Mouse (Mus musculus) liver, embryonic 12.5 days (tissue): Measurements from ENCODE around the gene Dock1. TPM values are rescaled to one million over a fixed set of nuclear protein-coding genes. Genes with fewer than 3 reads are reported as not detected.

Experiments used
- ATAC-seq: fragments of 200-750 bp; cut with Nextera tagmentation; 2 replicates; pipeline ENCODE4 v1.8.0; 2017; ENCODE audit warnings: moderate number of reproducible peaks, mild to moderate bottlenecking, moderate library complexity
- H3K27ac ChIP-seq: fragments of 300-500 bp; sonication (generic); 2 replicates; pipeline ENCODE4 v1.5.1; 2016; ENCODE audit warnings: mild to moderate bottlenecking
- H3K27me3 ChIP-seq: fragments of 300-500 bp; sonication (generic); replicated peaks from 2 replicates; pipeline ENCODE4 v1.6.1; 2016; ENCODE audit warnings: mild to moderate bottlenecking, moderate library complexity
- H3K36me3 ChIP-seq: fragments of 300-500 bp; sonication (generic); 2 replicates; pipeline ENCODE4 v1.6.1; 2016; ENCODE audit warnings: mild to moderate bottlenecking, moderate library complexity
- H3K4me1 ChIP-seq: fragments of 300-500 bp; sonication (generic); 2 replicates; pipeline ENCODE4 v1.6.1; 2016
- H3K4me2 ChIP-seq: fragments of 300-500 bp; sonication (generic); 2 replicates; pipeline ENCODE4 v1.6.1; 2016; ENCODE audit warnings: mild to moderate bottlenecking, moderate library complexity
- H3K4me3 ChIP-seq: fragments of 300-500 bp; sonication (generic); 2 replicates; pipeline ENCODE4 v1.5.1; 2016; ENCODE audit warnings: mild to moderate bottlenecking, moderate library complexity
- H3K9ac ChIP-seq: fragments of 300-500 bp; sonication (generic); 2 replicates; pipeline ENCODE4 v1.6.1; 2016; ENCODE audit warnings: mild to moderate bottlenecking, moderate library complexity
- H3K9me3 ChIP-seq: fragments of 300-500 bp; sonication (generic); replicated peaks from 2 replicates; pipeline ENCODE4 v1.6.1; 2016; ENCODE audit warnings: mild to moderate bottlenecking, moderate library complexity
- WGBS: fragments of 180-500 bp; shearing (Covaris S2); methylation state at CpG from one replicate; pipeline ENCODE4 v1.1.7; 2016; ENCODE audit not compliant: insufficient replicate concordance; 5-methylcytosine and 5-hydroxymethylcytosine counted together
- polyA plus RNA-seq: library from polyadenylated mRNA; unstranded; fragments of >200 nt; fragmentation: Nextera tagmentation; extraction: Ambion mirVana; gene quantifications from 2 replicates; pipeline ENCODE4 v1.2.1, GENCODE M21; 2016

Gene Dock1
- polyA plus RNA-seq, 1 experiment from 2014 or later, result 6.4 TPM

DNA sequence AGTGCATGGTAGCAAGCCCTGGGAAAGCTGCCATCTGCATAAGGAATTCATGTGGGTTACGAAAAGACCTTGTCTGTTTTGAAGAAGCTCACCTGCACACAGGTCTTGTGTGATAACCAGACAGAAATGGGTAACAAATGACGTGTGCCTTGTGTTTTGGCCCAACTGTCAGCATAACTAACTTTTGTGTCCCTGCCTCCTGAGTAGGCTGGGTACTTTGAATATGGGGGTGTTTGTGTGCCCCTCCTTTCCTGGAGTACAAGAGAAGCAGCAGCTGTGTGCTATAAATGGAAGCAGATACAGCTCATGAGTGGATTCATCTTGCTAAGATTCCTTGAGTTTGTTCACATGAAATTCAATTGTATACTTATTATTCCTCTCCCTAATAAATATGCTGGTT is 480.5 kb downstream of the Dock1 start:
- ATAC-seq, result no peak

DNA sequence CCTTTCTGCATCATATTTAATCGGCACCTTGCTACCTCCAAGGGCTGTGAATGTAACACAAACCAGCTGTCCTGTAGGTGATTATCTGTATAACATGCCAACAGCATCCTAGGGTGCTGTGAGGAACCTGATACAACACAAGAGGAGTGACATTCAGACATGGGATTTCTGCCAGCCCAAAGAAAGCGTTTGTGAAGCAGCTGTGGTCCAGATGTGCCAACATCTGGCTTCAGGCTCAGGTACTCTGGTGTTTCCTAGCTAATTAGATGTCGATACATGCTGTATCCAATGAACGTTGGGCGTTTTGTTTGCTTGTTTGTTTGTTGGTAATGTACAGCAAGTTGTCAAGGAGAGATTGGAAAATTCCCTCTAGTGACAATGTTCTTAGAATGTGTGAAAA is 487.1 kb downstream of the Dock1 start:
- Histone ChIP-seq H3K36me3 (no peaks in the 10 kb centered on the region), H3K9me3 (no peaks in the 10 kb centered on the region), H3K4me1 (no peaks in the 10 kb centered on the region), H3K27ac (no peak overlapping the region), H3K27me3 (no peaks in the 10 kb centered on the region), H3K4me3 (no peak overlapping the region), H3K4me2 (no peak overlapping the region), H3K9ac (no peak overlapping the region)
- ATAC-seq, result no peak
- 66% methylated on average over 5 of the region's 5 CpGs for whole genome bisulfite sequencing

More for the DNA sequence above, 480.5 kb downstream of the Dock1 start:
- H3K27ac ChIP-seq, result no peak overlapping the region
- H3K27me3 ChIP-seq, result no peaks in the 10 kb centered on the region
- no peak overlapping the region for H3K9ac ChIP-seq
- WGBS, result 73% methylated on average over 2 of the region's 2 CpGs
- H3K36me3 ChIP-seq, result peaks cover 12% of the 10 kb centered on the region
- H3K9me3 ChIP-seq, result no peaks in the 10 kb centered on the region
- H3K4me2 ChIP-seq, result no peak overlapping the region
- no peak overlapping the region for H3K4me3 ChIP-seq
- no peaks in the 10 kb centered on the region for H3K4me1 ChIP-seq

DNA sequence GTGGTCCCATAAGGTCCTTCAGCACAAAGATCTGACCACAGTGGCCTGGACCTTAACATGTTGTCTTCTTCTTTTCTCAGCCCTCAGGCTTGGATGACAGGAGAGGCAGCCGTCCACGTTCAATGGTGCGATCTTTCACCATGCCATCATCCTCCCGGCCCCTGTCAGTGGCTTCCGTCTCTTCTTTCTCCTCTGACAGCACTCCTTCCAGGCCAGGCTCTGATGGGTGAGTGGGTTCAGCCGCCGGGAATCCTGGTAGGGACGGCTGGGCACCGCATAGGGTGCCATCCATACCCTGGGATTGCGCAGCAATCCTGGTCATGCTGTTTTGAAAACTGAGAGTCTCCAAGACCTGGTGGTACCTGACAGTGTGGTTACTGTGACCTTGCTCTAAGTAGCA is 487.9 kb downstream of the Dock1 start:
- Histone ChIP-seq H3K4me3 (no peak overlapping the region), H3K27ac (no peak overlapping the region), H3K4me2 (no peak overlapping the region), H3K9me3 (no peaks in the 10 kb centered on the region), H3K4me1 (no peaks in the 10 kb centered on the region), H3K27me3 (no peaks in the 10 kb centered on the region), H3K9ac (no peak overlapping the region), H3K36me3 (no peaks in the 10 kb centered on the region)
- WGBS, result 85% methylated on average over 10 of the region's 10 CpGs
- no peak for ATAC-seq

DNA sequence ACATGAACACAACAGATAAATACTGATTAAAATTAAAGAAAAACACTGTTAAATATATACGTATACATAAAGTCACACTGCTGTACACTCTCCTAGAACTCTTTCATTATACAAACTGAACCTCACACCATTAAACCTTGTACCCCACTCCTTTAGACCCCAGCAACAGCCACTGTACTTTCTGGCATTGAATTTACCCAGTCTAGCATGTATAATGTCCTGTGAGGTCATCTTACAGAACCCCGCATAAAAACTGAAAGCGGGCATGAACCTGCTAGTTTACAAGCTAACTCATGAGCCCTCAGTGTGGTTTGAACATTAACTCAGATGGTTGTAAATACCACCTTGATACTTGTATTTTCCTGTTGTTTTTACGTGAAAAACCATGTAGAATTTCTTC is 489.2 kb downstream of the Dock1 start:
- Histone ChIP-seq H3K27me3 (no peaks in the 10 kb centered on the region), H3K4me1 (no peaks in the 10 kb centered on the region), H3K36me3 (no peaks in the 10 kb centered on the region), H3K9me3 (no peaks in the 10 kb centered on the region), H3K4me2 (no peak overlapping the region), H3K27ac (no peak overlapping the region), H3K4me3 (no peak overlapping the region), H3K9ac (no peak overlapping the region)
- WGBS, result 83% methylated on average over 4 of the region's 4 CpGs
- ATAC-seq, result no peak

DNA sequence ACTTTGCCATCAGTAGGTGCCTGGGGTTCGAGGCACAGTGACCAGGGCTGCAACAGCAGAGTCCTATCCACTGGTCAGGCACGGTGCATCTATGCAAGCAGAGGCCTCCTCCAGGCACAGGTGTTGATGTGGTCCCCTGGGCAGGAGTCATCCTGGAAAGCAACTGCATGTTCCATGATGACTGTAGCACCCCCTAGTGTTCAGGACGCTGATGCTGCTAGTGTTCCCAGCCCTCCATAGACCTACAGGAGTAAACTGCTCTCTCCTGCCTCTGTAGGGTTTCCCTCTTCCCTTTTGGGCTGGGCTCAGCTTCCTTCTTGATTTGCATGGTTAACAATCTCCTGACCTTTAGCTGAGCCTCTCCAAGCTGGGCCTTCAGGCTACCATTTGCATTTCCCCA is 494.7 kb downstream of the Dock1 start:
- ATAC-seq, result no peak
- no peaks in the 10 kb centered on the region for H3K36me3 ChIP-seq

DNA sequence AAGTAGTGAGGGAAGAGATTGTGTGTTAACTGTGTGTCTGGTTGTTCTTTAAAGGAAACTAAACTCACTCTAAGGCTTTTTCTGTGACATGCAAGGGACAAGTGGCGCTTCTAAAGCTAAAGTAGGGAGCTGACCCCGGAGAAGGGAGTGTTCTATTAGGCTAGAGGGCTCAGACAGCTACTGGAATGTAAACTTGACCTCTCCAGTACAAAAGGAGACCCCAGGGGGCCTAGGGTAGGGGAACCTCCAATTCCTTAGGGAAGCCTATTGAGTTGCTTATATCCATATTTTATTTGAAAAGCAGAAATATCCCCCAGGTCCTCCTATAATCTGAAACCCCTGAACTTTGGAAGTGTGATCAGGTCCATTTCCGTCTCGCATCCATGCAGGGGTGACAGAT is 499.5 kb downstream of the Dock1 start:
- 73% methylated on average over 4 of the region's 4 CpGs for WGBS
- H3K4me2 ChIP-seq, result no peak overlapping the region
- ATAC-seq, result no peak
- H3K4me1 ChIP-seq, result no peaks in the 10 kb centered on the region
- no peak overlapping the region for H3K9ac ChIP-seq
- H3K4me3 ChIP-seq, result no peak overlapping the region
- no peak overlapping the region for H3K27ac ChIP-seq
- no peaks in the 10 kb centered on the region for H3K9me3 ChIP-seq
- no peaks in the 10 kb centered on the region for H3K27me3 ChIP-seq
- no peaks in the 10 kb centered on the region for H3K36me3 ChIP-seq

More for the DNA sequence above, 494.7 kb downstream of the Dock1 start:
- no peak overlapping the region for H3K27ac ChIP-seq
- no peaks in the 10 kb centered on the region for H3K4me1 ChIP-seq
- H3K27me3 ChIP-seq, result no peaks in the 10 kb centered on the region
- 32% methylated on average over 3 of the region's 3 CpGs for WGBS
- H3K4me2 ChIP-seq, result no peak overlapping the region
- H3K9me3 ChIP-seq, result no peaks in the 10 kb centered on the region
- no peak overlapping the region for H3K4me3 ChIP-seq
- H3K9ac ChIP-seq, result no peak overlapping the region

DNA sequence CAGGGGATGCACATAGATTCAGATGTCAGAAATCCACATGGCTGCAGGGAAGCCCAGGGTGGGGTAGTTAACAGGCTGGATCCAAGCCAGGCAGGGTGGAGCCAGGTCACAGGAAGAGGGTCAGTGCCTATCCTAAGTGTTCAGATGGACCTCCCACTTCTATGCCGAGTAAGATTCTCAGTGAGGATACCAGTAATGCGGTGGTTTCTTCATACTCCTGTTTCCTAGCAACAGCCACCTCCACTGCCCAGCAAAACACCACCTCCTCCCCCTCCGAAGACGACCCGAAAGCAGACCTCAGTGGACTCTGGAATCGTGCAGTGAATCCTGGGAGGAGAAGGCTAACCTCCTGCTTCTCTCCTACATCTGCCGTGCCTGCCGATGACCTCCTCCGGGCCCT is 501.8 kb downstream of the Dock1 start:
- Histone ChIP-seq H3K9me3 (no peaks in the 10 kb centered on the region), H3K9ac (no peak overlapping the region), H3K27me3 (no peaks in the 10 kb centered on the region), H3K36me3 (no peaks in the 10 kb centered on the region), H3K4me3 (no peak overlapping the region), H3K4me1 (no peaks in the 10 kb centered on the region), H3K4me2 (no peak overlapping the region), H3K27ac (no peak overlapping the region)
- ATAC-seq, result no peak
- WGBS, result 74% methylated on average over 9 of the region's 9 CpGs

DNA sequence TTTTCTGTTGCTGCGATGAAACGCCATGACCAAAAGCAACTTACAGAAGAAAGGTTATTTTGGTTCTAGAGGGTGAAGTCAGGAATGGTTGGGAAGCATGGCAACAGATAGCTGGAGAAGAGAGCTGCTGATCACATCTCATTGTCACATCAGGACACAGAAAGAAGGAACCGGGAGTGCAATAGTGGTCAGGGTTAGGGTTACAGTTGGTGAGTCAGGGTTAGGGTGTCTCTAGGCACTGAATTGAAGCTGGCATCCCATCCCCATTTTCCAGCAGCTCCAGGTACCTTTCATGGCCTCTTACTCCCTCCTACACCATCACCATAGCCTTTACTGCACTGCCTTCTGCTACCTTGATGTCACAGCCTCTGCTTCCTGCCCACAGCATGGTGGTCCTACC is 523.7 kb downstream of the Dock1 start:
- Histone ChIP-seq H3K4me1 (no peaks in the 10 kb centered on the region), H3K27ac (no peak overlapping the region), H3K9ac (no peak overlapping the region), H3K9me3 (no peaks in the 10 kb centered on the region), H3K4me2 (no peak overlapping the region), H3K4me3 (no peak overlapping the region), H3K36me3 (no peaks in the 10 kb centered on the region), H3K27me3 (no peaks in the 10 kb centered on the region)
- 74% methylated on average over 3 of the region's 3 CpGs for WGBS
- ATAC-seq, result no peak

DNA sequence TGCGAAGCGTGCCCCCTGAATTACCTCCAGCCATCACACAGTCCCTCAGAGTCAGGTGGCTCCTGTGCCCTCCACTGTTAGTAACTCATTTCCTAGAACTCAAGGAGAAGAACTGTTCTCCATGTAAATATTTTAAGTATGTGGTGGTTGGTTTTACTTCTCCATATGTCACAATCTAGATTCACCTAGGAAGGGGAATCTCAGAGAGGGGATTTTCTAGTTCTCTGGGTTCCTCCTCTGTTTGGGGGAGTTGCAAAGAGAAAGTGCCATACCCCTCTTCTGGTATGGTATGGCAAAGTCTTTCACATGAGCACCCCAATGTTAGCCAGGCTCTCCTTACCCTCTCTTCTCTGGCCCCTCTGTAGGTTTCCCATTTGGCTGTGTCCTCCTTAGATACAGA is 525.2 kb downstream of the Dock1 start:
- H3K27me3 ChIP-seq, result no peaks in the 10 kb centered on the region
- no peak overlapping the region for H3K4me3 ChIP-seq
- no peak for ATAC-seq
- H3K4me2 ChIP-seq, result no peak overlapping the region
- no peaks in the 10 kb centered on the region for H3K36me3 ChIP-seq
- H3K27ac ChIP-seq, result no peak overlapping the region
- no peaks in the 10 kb centered on the region for H3K4me1 ChIP-seq
- WGBS, result 63% methylated on average over 2 of the region's 2 CpGs
- no peak overlapping the region for H3K9ac ChIP-seq
- no peaks in the 10 kb centered on the region for H3K9me3 ChIP-seq

DNA sequence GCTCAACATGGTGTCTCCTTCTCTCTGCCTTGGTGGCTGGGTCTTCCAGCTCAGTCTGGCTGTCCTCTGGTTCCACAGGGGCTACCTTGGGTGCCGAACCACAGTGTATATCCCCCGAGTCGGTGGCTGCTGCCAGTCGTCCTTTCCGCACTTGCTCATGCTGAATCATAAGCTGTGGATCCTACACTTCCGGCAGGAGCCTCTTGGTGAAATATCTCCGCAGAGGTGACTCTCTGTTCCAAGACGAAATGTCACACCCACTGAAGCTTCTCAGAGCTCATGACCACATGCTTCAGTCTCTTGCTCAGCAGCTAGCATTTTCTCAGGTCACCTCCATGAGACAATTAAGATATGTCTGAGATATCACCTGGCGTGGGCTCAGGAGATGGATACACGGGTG is 526.4 kb downstream of the Dock1 start:
- H3K4me2 ChIP-seq, result no peak overlapping the region
- H3K27me3 ChIP-seq, result no peaks in the 10 kb centered on the region
- no peak overlapping the region for H3K4me3 ChIP-seq
- 62% methylated on average over 10 of the region's 10 CpGs for WGBS
- no peak for ATAC-seq
- H3K36me3 ChIP-seq, result no peaks in the 10 kb centered on the region
- no peak overlapping the region for H3K9ac ChIP-seq
- no peak overlapping the region for H3K27ac ChIP-seq
- no peaks in the 10 kb centered on the region for H3K9me3 ChIP-seq
- H3K4me1 ChIP-seq, result no peaks in the 10 kb centered on the region

DNA sequence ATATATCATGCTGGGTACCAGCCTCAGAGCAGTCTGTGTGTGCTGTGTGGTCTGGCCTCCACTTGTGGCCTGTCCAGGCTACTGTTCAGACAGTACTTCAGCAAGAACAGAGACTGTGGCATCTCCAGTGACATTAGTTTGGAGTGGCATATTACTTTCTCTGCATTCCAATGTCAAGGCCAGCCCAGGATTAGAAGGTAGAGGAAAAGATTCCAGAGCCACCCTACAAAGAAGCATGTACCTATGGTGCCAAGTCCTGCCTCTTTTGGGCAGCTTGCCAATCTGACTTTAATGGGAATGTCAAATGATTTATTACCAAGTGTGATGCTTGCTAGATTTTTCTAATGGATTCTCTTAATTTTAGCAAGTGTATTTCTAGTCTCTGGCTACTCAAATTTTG is 533.5 kb downstream of the Dock1 start:
- Histone ChIP-seq H3K9ac (no peak overlapping the region), H3K36me3 (no peaks in the 10 kb centered on the region), H3K4me2 (no peak overlapping the region), H3K27me3 (no peaks in the 10 kb centered on the region), H3K27ac (no peak overlapping the region), H3K4me1 (no peaks in the 10 kb centered on the region), H3K9me3 (no peaks in the 10 kb centered on the region), H3K4me3 (no peak overlapping the region)
- ATAC-seq, result no peak

DNA sequence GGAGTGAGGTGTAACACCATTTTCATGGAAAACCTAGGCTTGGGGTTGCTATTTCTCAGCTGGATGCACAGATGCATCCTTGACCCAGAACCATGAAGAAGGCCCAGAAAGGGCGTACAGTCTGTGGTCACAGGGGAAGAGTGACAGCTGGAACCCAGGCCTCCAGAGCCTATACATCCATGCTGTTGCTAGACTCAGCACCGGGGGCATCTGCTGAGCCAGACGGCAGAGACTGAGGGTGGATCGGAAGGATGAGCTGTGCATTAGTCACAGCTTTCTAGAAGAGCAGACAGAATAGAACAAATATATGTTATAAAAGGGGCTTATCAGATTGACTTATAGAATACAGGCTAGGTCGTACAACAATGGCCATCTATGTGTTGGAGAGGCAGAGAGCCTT is 534.7 kb downstream of the Dock1 start:
- H3K36me3 ChIP-seq, result no peaks in the 10 kb centered on the region
- no peak overlapping the region for H3K4me3 ChIP-seq
- H3K9me3 ChIP-seq, result no peaks in the 10 kb centered on the region
- H3K4me1 ChIP-seq, result no peaks in the 10 kb centered on the region
- 73% methylated on average over 5 of the region's 5 CpGs for WGBS
- no peak for ATAC-seq
- no peak overlapping the region for H3K9ac ChIP-seq
- H3K27ac ChIP-seq, result no peak overlapping the region
- H3K4me2 ChIP-seq, result no peak overlapping the region
- no peaks in the 10 kb centered on the region for H3K27me3 ChIP-seq

DNA sequence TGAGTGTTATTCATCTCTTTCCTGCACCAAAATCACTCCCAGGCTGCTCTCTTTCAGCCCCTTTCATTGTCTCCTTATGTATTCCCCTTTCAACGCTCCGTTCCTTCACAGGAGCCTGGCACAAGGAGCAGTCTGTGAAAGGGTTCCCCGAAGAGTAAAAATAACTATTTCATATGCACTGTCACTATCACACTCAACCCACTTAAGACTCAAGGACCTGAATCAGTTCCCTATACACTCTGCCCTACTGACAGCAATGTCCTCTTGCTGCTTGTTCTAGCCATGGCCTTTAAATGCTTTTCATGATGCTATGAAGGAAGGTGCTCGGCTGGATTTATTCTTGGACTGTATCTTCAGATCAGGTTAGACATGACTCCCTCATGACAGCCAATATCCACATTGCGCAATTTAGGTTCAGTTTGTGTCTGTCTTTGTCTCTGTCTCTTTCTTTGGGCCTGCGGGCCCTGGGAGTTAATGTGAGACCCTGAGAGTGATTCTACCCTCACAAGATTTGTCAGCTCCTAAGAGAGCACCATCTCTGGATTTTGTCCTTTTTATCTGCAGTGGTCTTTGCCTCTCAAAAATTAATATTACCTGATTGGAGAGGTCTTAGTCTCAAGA is 538.6 kb downstream of the Dock1 start:
- H3K9ac ChIP-seq, result no peak overlapping the region
- no peak overlapping the region for H3K4me3 ChIP-seq
- no peaks in the 10 kb centered on the region for H3K9me3 ChIP-seq
- H3K4me1 ChIP-seq, result no peaks in the 10 kb centered on the region
- H3K4me2 ChIP-seq, result no peak overlapping the region
- WGBS, result 76% methylated on average over 6 of the region's 6 CpGs
- no peaks in the 10 kb centered on the region for H3K27me3 ChIP-seq
- H3K27ac ChIP-seq, result no peak overlapping the region
- no peaks in the 10 kb centered on the region for H3K36me3 ChIP-seq
- no peak for ATAC-seq
